Mouse (Mus musculus) left cerebral cortex, adult 9 months (tissue): ENCODE measurements around the gene Gm11992.

ENCODE experiments used
- DNase-seq, 2 experiments: peaks; one replicate each; pipeline ENCODE4 v3.0.0; 2022; ENCODE audit warnings: low spot score in 2 of 2

Gene Gm11992

DNA sequence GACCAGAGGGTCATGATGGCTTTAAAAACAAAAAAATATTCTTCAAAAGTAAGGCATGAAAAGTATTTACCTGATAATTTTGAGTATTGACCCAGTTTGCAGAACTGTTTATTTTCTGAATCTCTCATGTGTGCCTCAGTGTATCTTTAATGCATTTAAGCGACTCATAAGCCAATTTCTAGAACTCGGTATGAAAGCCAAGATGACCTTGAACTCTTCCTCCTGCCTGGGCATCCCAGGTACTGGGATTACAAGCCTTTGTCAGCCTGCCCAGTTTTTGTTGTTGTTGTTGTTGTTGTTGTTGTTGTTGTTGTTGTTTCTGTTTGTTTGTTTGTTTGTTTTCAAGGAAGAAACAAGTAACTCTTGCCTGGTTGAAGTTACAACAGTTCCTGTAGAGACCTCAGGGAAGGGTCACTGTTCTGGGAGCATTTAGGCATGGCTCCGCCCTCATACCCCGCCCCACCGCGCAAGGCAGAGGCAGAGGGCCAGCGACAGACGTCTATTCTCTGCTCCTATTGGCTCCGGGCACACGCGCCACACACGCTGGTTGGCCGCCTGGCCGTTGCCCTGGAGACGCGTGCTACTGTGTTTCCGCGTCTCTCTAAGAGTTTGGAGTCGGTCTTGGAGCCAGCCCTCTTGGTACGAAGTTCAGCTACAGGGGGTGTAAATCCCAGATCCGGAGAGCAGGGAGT lies at the start of gene Gm11992:
Gene Gm11992 (plus strand): TSS at position 584 of the 692 bp plus-strand sequence.
- peak; percentile 31 to 80 for DNase-seq

DNA sequence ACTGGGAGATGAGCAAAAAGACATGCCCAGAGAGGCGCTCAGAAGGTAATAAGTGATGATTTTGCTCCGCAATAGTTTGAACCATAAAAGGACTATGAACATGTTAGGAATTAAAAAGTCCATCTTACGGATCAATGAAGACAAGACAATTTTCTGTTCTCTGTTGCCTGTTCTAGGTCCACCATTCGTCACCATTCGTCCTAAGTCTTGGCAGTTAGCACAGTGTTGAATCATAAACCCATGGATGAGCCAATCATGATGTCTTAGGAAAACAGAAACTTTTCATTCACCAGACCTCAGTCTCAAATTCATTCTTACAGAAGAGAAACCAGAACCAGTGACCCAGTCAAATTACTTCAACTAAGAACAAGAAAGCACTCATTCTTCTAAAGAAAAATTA lies 39.6 kb upstream of the Gm11992 start:
- DNase-seq = no peak

DNA sequence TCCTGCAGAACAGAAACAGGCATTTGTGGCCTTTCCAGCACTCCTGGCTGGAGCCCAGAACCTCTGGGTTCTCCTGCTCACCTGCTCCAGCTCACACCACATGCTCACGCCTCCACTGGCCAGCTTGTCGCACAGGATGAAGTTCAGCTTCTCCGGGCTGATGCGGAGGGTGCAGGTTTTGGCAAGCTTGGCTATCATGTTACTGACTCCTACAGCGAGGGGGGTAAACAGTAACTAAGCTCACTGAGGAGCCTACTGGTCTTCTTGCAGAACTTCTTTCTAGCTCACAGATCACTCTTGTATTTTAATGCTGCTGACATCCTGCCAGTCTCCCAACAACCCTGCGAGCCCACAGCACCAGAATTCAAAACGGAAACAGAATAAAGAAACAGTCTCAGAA lies 38.0 kb upstream of the Gm11992 start:
- DNase-seq = peak; percentile 8 to 29

DNA sequence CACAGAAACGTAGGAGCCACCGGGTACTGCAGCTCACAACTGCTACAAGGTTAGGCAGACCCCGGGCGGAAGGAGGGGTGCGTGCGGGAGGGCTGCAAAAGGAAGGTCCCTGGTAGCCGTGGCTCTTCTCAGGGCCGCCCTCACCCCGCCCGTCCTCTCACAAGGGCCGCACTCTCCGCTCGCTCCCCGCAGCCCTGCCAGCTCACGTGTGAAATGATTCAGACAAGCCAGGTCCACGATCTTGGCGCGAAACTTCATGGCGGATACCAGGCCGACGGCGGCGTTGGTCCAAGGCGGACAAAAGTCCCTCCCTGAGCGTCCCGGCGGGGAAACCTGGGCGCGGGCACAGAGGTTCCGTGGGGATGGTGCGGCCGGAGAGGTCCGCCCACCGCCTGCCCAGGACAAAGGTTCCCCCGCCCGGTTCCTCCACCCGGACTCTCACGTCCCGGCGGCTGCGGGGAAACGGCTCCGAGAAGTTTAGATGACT lies 37.5 kb upstream of the Gm11992 start, which contains the start of gene Hus1:
Gene Hus1 (minus strand): TSS at position 339 of the 487 bp plus-strand sequence.
- DNase-seq = peak; percentile 18 to 73

DNA sequence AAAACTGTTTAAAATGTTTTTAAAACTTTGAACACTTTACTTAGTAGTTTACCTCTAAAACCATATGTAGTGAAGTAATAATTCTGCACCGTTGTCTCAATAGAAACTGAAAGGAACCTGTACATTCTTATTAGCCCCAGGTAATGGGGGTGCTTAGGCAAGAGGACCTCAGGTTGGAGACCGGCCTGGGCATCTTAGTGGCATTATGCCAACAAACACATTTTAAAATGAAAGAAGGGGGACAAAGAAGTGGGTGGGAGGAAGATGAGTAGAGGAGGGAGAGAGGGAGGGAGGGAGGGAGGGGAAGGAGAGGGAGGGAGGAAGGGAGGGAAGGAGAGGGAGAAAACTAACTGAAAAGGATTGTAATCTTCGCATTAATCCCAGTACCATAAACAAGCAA lies 37.0 kb upstream of the Gm11992 start:
- no peak for DNase-seq

DNA sequence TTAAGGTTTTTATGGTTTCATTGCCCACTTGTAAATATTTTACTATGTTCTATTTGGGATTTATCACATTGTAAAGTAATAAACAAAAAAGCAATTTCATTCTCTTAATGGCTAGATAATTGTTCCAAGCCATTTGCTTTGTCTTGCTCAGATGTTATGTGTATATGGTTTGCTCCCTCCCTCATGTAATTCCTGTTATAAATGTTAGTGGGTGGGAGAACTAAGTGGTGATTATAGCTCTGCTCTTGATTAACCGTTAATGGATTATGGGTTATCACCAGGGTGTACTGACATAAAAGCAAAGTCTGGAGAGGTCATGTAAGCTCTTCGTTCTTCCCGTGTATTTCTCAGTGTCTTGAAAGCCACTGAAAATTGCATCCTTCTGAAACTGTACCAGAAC lies 33.7 kb upstream of the Gm11992 start:
- no peak for DNase-seq

DNA sequence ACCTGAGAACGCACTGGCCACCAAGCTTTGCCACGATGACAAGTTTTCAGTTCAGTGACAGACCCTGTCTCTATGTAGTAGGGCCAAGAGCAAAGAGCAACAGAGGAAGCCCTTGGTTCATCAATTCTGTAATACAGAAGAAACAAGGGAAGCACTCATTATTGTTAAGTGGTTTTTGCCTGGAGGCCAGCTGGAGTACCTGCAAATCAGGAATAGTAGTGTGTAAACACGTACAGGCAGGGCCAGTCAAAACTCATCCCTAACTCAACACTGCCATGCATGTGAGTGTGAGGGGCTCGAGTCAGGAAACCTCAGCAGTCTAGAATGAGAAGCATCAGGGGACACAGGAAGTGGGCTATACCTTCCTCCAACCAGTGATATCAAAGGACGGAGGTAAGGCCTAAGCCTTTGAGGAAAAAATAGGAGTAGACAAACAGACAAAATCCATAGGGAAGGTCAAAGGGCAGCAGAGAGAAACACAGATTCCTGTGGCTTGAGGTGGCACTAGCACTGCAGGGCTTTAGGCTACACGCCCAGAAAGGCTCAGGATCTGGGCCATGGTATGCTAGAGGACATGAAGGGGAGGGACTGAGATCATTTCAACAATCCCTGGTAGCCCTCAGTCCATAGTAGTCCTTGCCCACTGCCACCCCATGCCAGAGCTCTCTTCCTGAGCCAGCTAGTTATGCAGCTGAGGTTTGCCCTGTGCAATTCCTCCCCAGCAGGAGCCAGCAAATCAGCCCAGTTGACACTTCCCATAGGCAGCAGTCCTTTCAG lies 29.7 kb upstream of the Gm11992 start:
- DNase-seq = no peak

DNA sequence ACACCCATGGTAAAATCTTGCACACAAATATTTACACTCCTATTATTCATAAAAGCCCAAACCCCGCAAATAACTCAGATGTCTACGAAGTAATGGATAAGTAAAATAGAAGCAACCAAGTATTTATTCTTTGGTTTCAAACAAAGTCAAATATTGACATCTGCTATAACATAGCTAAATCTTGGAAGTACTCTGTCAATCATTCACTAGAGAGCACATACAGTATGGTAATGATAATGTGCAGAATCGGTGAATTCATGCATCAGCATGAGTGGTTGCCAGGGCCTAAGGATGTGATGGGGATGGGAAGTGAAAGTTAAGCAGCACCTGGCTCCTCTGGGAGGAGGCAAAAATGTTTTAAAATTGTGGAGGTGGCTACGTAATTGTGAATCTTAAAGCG lies 28.2 kb upstream of the Gm11992 start:
- no peak for DNase-seq

DNA sequence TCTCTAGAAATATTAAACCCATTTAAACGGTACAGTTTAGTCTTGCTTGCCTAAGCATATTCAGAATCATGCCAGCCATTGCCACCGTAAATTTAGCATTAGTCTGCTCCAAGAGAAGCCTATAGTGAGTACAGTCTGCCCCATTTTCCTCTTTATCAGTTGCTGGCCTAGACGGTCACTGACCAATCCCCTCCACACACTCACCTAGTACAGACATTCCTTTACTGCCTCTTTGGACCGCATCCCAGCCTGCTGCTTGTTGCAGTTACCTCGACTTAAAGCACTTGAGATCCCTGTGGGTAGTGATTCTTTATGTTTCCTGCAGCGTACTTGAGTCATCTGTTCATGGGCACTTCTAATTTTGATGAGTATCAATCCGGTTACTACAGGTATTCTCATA lies 23.6 kb upstream of the Gm11992 start:
- no peak for DNase-seq

DNA sequence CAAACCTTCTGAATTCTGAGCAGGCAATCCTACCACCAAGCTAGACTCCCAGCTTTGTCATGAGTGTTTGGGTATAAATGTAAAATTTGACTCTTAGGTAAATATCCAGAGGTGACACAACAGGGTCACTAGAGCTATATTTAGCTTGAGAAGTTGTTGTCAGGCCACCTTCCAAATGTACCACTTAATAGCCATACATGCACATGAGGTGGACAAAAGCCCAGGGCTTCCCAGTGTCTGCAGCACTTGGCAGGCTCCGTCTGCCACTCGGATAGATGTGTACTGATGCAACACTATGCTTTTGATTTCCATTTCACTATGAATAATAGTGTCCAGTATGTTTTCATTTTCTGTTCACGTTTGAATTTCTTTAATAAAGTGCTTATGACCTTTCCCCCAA lies 23.2 kb upstream of the Gm11992 start:
- no peak for DNase-seq

DNA sequence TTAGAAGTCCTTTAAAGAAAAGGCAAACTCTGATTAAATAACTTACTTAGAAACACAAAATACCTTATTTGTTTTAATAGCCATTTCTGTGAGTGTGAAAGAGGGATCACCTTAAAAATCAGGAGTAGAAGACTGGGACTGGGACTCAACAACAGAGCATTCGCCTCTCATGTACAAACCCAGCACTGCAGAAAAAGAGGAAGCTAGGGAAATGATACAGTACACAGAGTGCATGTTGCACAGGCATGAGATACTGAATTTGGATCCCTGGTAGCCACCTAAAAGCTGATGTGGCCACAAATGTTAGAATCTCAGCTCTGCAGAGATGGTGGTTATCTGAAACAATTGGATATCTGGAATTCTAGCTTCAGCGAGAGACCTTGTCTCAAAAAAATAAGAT lies 16.9 kb upstream of the Gm11992 start:
- DNase-seq = no peak

DNA sequence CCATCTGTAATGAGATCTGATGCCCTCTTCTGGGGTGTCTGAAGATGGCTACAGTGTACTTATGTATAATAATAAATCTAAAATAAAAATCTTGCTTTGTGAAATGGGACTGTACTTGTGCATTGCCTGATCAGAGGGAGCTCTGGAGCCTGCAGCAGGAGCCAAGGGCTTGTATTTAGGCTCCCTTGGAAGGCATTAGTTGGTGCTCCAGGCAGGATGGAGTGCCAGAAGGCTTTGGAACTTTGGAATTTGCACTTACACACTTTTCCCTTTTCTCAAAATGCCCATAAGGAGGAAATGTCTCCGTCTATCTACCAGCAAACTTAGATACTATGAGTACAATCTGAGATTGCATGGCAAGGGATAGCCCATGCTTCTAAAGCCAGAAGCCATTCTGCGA lies 1.8 kb upstream of the Gm11992 start:
- no peak for DNase-seq

DNA sequence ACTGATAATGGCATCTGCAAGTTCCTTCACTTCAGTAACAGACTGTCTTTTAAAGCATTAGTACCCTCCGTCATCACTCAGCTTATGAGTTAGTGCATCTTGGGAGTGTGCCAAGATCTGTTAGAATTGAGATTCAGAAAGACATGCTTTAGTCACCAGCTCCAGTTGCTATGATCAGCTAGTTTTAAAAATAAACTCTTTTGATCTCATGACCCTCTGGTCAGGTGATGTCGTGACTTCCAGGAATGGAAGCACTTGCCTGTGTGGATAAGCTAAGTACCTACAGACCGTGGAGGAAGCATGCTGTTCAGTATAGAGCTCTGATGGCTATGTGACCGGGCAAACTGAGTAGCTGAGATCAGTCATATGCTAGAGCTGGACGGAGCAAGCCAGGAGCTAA lies 1.4 kb upstream of the Gm11992 start:
- DNase-seq = peak in 1 of 2 experiments; percentile 8

DNA sequence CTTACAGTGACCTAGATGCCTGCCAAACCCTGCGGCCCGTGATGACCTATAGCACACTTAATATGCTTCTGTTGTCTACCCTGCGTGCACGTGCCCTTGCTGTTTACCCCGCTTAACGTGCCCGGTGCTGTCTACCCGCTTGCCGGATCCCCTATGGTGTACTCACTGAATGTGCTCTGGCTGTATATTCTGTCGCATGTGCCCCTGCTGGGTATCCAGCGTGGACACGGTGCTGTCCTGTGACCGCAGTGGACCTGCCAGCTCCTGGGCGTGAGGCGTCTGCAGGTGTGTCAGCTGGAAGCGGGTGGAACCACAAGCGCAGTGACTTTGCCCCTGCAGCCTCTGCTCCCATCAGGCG lies 288 bp downstream of the Gm11992 start, which contains the start of gene Sun3:
Gene Sun3 (minus strand): TSS at position 289 of the 358 bp plus-strand sequence.
- DNase-seq = no peak

DNA sequence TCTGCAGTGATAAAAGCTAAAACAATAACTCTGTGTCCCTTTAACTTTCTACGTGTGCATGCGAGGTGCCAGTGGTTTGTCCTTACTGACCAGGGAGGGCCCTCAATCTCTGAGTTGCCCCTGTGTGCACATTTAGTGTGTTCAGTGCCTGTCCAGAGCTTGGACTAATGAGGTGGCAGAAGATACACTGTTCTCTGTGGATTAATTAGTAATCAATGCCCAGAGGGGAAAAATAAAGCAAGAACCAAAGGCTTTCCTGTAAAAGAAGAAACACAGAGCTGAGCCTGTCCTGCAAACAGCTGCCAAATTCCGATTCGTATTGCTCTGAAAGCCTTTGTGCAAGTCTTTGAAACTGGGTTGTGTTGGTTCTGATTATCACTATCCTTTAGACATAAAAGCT lies 1.8 kb downstream of the Gm11992 start:
- no peak for DNase-seq

DNA sequence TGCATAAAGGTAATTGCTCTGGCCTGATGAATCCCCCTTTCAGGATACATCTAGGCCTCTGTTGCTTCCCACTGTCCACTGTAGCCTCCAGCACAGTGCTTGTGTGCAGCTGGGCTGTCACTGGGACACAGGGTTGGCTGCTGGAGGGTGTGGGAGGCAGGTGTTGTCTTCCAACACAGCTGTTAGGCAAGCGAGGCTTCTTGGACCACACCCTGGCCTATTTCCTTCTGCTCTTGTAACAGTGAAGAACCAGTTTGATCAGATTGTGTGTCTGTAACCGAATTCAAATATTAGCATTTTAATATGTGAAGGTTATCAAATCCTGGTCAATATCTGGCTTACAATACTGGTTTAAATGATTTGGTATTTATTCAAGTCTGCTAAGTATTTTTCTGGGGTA lies 3.5 kb downstream of the Gm11992 start:
- no peak for DNase-seq

DNA sequence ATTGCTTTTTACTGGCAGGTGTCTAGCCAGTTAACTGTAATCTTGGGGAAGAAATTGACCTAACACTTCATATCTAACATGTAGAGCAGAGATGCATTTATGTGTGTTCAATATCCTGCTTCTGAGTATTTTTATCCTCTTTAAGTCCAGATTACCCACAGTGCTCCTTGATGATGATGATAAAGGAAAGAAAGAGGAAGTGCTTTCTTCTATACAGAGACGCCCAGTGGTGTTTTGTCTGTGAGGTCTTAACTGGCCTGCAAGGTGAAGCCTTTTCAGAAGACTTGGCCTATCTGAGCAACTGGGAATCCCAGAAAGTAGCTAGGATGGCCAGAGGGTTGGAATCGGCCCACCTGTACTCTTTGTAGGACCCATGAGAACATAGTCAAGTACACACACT lies 8.5 kb downstream of the Gm11992 start:
- no peak for DNase-seq

DNA sequence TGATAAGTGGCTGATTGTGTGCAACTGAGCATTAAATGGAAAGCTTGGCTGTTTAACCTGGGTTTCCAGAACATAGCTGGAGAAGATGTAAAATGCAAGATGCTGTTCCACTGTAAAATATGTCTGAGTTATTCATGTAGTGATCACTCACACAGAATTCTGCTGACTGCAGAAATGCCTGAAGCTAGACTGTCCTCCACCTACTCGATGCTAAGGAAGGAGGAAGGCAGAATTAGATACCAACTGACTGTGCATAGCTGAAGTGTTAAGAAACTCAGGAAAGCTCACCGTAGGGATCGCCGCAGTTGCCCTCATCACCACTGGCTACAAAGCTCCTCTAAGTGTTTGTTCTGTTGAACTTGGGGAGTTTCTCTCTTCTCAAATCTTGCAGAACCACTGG lies 9.3 kb downstream of the Gm11992 start:
- no peak for DNase-seq

DNA sequence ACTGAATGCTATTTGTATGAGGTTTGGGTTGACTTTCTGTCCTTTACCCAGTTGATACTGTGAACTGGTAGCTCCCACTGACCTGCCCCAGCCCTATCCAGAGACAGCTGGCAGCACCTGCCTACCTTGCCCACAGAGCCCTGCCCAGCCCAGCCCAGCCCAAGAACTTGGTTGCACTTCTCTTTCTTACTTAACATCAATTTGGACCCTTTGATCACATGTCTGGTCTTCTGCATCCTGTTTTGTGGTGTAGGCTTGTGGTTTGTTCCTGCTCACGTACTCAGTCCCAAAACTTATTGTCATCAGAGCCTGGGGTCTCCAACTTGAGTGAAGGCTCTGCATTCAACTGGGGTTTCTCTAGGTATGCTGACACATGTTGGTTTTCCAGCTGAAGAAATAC lies 11.6 kb downstream of the Gm11992 start:
- no peak for DNase-seq

DNA sequence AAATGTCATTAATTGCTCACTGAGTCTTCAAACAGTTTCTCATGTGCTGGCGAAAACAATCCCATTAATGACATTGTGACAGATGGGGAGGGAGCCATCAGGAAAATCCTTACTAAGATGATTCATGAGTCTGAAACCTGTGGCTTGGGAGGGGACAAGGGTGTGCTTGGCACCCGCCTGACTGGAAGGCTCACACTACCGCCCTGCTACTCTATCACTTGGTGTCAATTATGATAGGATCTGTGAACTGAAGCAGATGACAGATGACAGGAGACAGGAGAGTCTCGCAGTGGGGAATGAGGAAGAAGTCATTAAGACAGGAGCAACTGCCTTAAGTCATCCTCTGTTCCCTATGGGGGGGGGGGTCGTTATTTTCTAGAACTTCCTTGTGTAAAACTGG lies 12.1 kb downstream of the Gm11992 start:
- DNase-seq = no peak

DNA sequence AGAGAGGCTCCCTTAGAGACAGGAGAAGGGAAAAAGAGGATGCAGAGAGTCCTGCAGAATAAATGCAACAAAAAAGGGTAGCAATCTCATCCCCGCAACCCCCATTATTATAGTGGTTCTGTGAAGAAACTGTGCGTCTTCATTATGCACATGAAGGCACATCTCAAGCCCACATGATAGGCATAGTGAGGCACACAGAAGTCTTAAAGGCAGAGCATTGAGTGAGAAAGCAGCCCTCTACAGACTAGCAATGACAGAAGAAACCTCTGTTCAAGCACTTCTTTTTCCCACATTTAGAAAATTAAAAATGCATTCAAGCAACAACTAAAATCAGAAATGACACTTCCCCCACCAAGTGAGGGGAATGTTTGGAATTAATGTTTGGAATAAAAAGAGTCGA lies 28.1 kb downstream of the Gm11992 start:
- no peak for DNase-seq

DNA sequence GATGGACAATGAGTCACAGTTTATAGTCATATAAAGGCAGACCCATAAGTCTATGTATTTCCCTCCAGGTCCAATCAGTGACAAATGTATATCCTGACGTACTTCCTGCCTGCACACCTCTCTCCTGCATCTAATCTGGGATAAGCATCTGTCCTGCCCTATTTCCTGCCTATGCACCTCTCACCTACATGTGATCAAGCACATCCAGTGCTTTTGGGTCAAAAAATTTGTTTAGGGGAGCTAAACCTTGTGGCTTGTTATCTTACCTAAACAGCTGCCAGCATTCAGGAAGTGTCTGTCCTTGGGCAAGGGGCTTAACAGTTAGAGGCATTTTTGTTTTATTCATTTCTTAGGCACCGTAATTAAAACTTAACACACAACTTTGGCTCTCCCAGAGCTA lies 64.8 kb downstream of the Gm11992 start:
- DNase-seq = no peak
